14 mouse cellular contexts compared by ENCODE assay signal in genomic region chr5:146779931-146780330, GRCm38 (mm10). TPM values are rescaled to one million over a fixed set of nuclear protein-coding genes. Genes with fewer than 3 reads are reported as not detected.
DNase-seq lines count a peak whose midpoint lies in the region; ATAC-seq and TF ChIP-seq lines count a peak whose summit lies in the region.
"Had no signal": no experiment of that assay in that cellular context is flagged by ENCODE, and none has a peak within 500 bp of the region (broad histone marks: within the 10 kb centered on the region; RNA-seq: fewer than 3 reads in every experiment).

No protein-coding gene starts in this region.

- peaks cover 32% of the 10 kb centered on the region for H3K4me1 ChIP-seq in intestine, embryonic 15.5 days (replicated peaks)
- H3K4me1 ChIP-seq in liver, embryonic 14.5 days (replicated peaks; ENCODE audit: control insufficient read depth in 2 of 2, insufficient read depth in 2 of 2, low read length in 1 of 2) = peaks cover 0 to 26% of the 10 kb centered on the region in 2 experiments; a peak in 3 of 4 replicates
- H3K4me1 ChIP-seq in hindbrain, postnatal 0 days (ENCODE audit: insufficient read depth, low read length) = 0 out of 2 replicates have a peak, but pooled peaks cover 5% of the 10 kb centered on the region

- peak overlapping the region; percentile 17; the same call in 1 of the 2 replicates for H3K4me2 ChIP-seq in intestine, embryonic 15.5 days (replicated peaks)
- no peak overlapping the region for H3K4me2 ChIP-seq in liver, embryonic 14.5 days (ENCODE audit: low read depth)
- no peak overlapping the region for H3K4me2 ChIP-seq in hindbrain, postnatal 0 days (ENCODE audit: low read depth, low read length)
- H3K4me2 ChIP-seq: neural tube, embryonic 12.5 days had no signal

- no peaks in the 10 kb centered on the region for H3K36me3 ChIP-seq in intestine, embryonic 15.5 days
- H3K36me3 ChIP-seq in liver, embryonic 14.5 days (replicated peaks; ENCODE audit: control insufficient read depth, insufficient read depth, low read depth) = no peaks in the 10 kb centered on the region
- no peaks in the 10 kb centered on the region for H3K36me3 ChIP-seq in hindbrain, postnatal 0 days (ENCODE audit: insufficient read depth, low read length)

- H3K9me3 ChIP-seq in intestine, embryonic 15.5 days = no peaks in the 10 kb centered on the region
- no peaks in the 10 kb centered on the region for H3K9me3 ChIP-seq in liver, embryonic 14.5 days (ENCODE audit: control insufficient read depth, low read length)
- H3K9me3 ChIP-seq in hindbrain, postnatal 0 days (ENCODE audit: low read length) = no peaks in the 10 kb centered on the region
- H3K9me3 ChIP-seq: neural tube, embryonic 12.5 days had no signal

- TF ChIP-seq EP300 in liver, embryonic 14.5 days (IDR thresholded peaks at IDR 0.05; ENCODE audit: low read depth) = no peak

- 51% methylated on average over 5 of the region's 5 CpGs for WGBS in intestine, embryonic 15.5 days
- 50% methylated on average over 5 of the region's 5 CpGs for WGBS in liver, embryonic 14.5 days (ENCODE audit: insufficient replicate concordance)
- WGBS in hindbrain, postnatal 0 days = 87% methylated on average over 5 of the region's 5 CpGs

- TF ChIP-seq CTCF in liver, embryonic 14.5 days (IDR thresholded peaks at IDR 0.05; ENCODE audit: low read depth) = no peak
- no peak for TF ChIP-seq CTCF in hindbrain, postnatal 0 days (IDR thresholded peaks at IDR 0.05; ENCODE audit: low read depth)

- no peak overlapping the region for H3K9ac ChIP-seq in intestine, embryonic 15.5 days
- H3K9ac ChIP-seq in liver, embryonic 14.5 days (replicated peaks) = no peak overlapping the region
- no peak overlapping the region for H3K9ac ChIP-seq in hindbrain, postnatal 0 days (replicated peaks; ENCODE audit: low read length)
- H3K9ac ChIP-seq: neural tube, embryonic 12.5 days had no signal

- DNase-seq in cerebellum, adult 9-10 months = peak; percentile 39
- no peak for DNase-seq in cerebellum, adult 8-10 months
- no peak for DNase-seq in liver, embryonic 14.5 days (ENCODE audit: low read depth in 3 of 3, low spot score in 3 of 3)
- no peak for DNase-seq in testis, postnatal 14 days (ENCODE audit: low spot score)
- no peak for DNase-seq in c-Kit-positive CD71-positive TER-119-positive erythroid progenitor cells, embryonic 14.5 days (ENCODE audit: low spot score)
- no peak for DNase-seq in hindbrain, postnatal 0 days (ENCODE audit: low spot score)
- DNase-seq: cerebellum, adult 11-12 months; gastrocnemius, adult 2 months; layer of hippocampus, adult 9-11 months; right cerebral cortex, postnatal 4 days had no signal

- H3K27me3 ChIP-seq in intestine, embryonic 15.5 days (replicated peaks) = no peaks in the 10 kb centered on the region
- H3K27me3 ChIP-seq in liver, embryonic 14.5 days (ENCODE audit: control insufficient read depth, insufficient read depth, low read length) = no peaks in the 10 kb centered on the region
- no peaks in the 10 kb centered on the region for H3K27me3 ChIP-seq in hindbrain, postnatal 0 days (ENCODE audit: insufficient read depth, low read length)
- H3K27me3 ChIP-seq: neural tube, embryonic 12.5 days had no signal

- H3K27ac ChIP-seq in intestine, embryonic 15.5 days = peak overlapping the region; percentile 77
- no peak overlapping the region for H3K27ac ChIP-seq in liver, embryonic 14.5 days
- no peak overlapping the region for H3K27ac ChIP-seq in hindbrain, postnatal 0 days
- H3K27ac ChIP-seq: gastrocnemius, adult 2 months; macrophage; neural tube, embryonic 12.5 days had no signal

- ATAC-seq in intestine, embryonic 15.5 days = peak; percentile 95
- peak; percentile 42 for ATAC-seq in liver, embryonic 14.5 days (ENCODE audit: insufficient read depth)
- ATAC-seq in megakaryocyte-erythroid progenitor cell, adult 5-6 weeks (replicated peaks; ENCODE audit: low FRiP score, low TSS enrichment, poor library complexity, severe bottlenecking) = peak; percentile 26
- ATAC-seq in hindbrain, postnatal 0 days = no peak

- no peak overlapping the region for H3K4me3 ChIP-seq in intestine, embryonic 15.5 days (replicated peaks)
- H3K4me3 ChIP-seq in liver, embryonic 14.5 days (ENCODE audit: insufficient read depth in 1 of 2, low read depth in 2 of 2, low read length in 2 of 2) = no peak overlapping the region
- H3K4me3 ChIP-seq in hindbrain, postnatal 0 days (ENCODE audit: low read length) = no peak overlapping the region
- H3K4me3 ChIP-seq: gastrocnemius, adult 2 months; neural tube, embryonic 12.5 days had no signal

RNA-seq across cellular contexts. Expression of gene Usp12, which starts 14.9 kb away (rescaled TPM):
- polyA plus RNA-seq in intestine, embryonic 15.5 days (2015; fragmentation: Nextera tagmentation; extraction: Ambion mirVana) = 27.9 and 28.7 TPM in 2 replicates
- 4.7 and 7.0 TPM in 2 replicates for polyA plus RNA-seq in liver, embryonic 14.5 days (2012; rRNA removed)
- 4.9 and 5.6 TPM in 2 replicates for polyA plus RNA-seq in liver, embryonic 14.5 days (2014; fragmentation: Nextera tagmentation; extraction: Ambion mirVana)
- 5.8 and 7.2 TPM in 2 replicates for total RNA-seq in megakaryocyte-erythroid progenitor cell, adult 5-6 weeks (2014; fragmentation: Nextera tagmentation)
- total RNA-seq in megakaryocyte-erythroid progenitor cell, adult 5-6 weeks (2017) = 13.9 and 14.1 TPM in 2 replicates
- total RNA-seq in hindbrain, postnatal 0 days (2014; rRNA removed) = 15.5 and 20.7 TPM in 2 replicates
- polyA plus RNA-seq in hindbrain, postnatal 0 days (2015; fragmentation: Nextera tagmentation; extraction: Ambion mirVana) = 13.2 TPM in 2 replicates

RNA-seq across cellular contexts. Expression of gene Rpl21, which starts 52.8 kb away (rescaled TPM):
- polyA plus RNA-seq in intestine, embryonic 15.5 days (2015; fragmentation: Nextera tagmentation; extraction: Ambion mirVana) = 548 and 585 TPM in 2 replicates
- polyA plus RNA-seq in liver, embryonic 14.5 days (2012; rRNA removed) = 88.2 and 236 TPM in 2 replicates
- 453 and 467 TPM in 2 replicates for polyA plus RNA-seq in liver, embryonic 14.5 days (2014; fragmentation: Nextera tagmentation; extraction: Ambion mirVana)
- 2,306 and 2,977 TPM in 2 replicates for total RNA-seq in megakaryocyte-erythroid progenitor cell, adult 5-6 weeks (2014; fragmentation: Nextera tagmentation)
- 2,430 and 3,681 TPM in 2 replicates for total RNA-seq in megakaryocyte-erythroid progenitor cell, adult 5-6 weeks (2017)
- total RNA-seq in hindbrain, postnatal 0 days (2014; rRNA removed) = 148 and 151 TPM in 2 replicates
- polyA plus RNA-seq in hindbrain, postnatal 0 days (2015; fragmentation: Nextera tagmentation; extraction: Ambion mirVana) = 346 and 347 TPM in 2 replicates
